Comparison of ENCODE assay signal across 18 mouse cellular contexts in the genomic region with DNA sequence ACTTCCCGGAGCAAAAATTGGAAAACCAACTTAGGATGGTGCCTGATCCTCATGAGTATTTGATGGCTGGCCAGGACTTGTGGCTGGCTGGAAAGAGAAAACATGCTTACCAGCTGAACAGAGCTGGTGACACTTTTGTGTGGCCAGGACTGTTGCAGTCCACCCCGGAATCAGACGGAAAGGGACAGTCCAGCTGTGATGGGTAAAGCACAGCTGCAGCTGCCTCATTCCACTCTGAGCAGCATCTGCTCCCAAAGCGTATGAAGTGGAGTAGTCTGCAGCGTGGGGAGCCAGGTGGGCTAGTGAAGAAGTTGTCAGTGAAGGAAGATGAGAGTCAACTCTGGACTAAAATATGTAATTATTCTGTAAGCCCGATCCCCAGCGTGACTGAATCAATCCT.
DNase-seq lines count a peak whose midpoint lies in the region; ATAC-seq and TF ChIP-seq lines count a peak whose summit lies in the region.
"Had no signal": no experiment of that assay in that cellular context is flagged by ENCODE, and none has a peak within 500 bp of the region (broad histone marks: within the 10 kb centered on the region; RNA-seq: fewer than 3 reads in every experiment).

No protein-coding gene starts in this region.

- no peak for TF ChIP-seq POLR2A in embryonic fibroblast, embryonic 13.5 days (IDR thresholded peaks at IDR 0.05; ENCODE audit: low read depth, low read length)
- TF ChIP-seq POLR2A in olfactory bulb, adult 2 months (IDR thresholded peaks at IDR 0.05; ENCODE audit: insufficient read depth, low read depth, low read length) = no peak

- H3K4me3 ChIP-seq in heart, embryonic 13.5 days = no peak overlapping the region
- H3K4me3 ChIP-seq in lung, postnatal 0 days (ENCODE audit: low read depth, low read length) = no peak overlapping the region
- H3K4me3 ChIP-seq in embryonic fibroblast, embryonic 13.5 days (ENCODE audit: insufficient read depth, low read length) = no peak overlapping the region
- H3K4me3 ChIP-seq in olfactory bulb, adult 2 months (ENCODE audit: insufficient read depth, low read depth, low read length) = no peak overlapping the region
- H3K4me3 ChIP-seq: embryonic facial prominence, embryonic 12.5 days; limb, embryonic 13.5 days; liver, embryonic 15.5 days had no signal

- no peak for ATAC-seq in heart, embryonic 13.5 days (ENCODE audit: extremely low read depth, insufficient number of reproducible peaks, low FRiP score, low TSS enrichment)
- peak; percentile 68 for ATAC-seq in lung, postnatal 0 days
- no peak for ATAC-seq in inflammation-experienced regulatory T-cells, adult 6 months
- ATAC-seq: forebrain, embryonic 16.5 days had no signal

- 0 out of 2 replicates have a peak, but pooled peaks cover 7% of the 10 kb centered on the region for H3K4me1 ChIP-seq in heart, embryonic 13.5 days
- H3K4me1 ChIP-seq in lung, postnatal 0 days (ENCODE audit: insufficient read depth, low read depth, low read length) = no peaks in the 10 kb centered on the region
- no peaks in the 10 kb centered on the region for H3K4me1 ChIP-seq in embryonic fibroblast, embryonic 13.5 days (ENCODE audit: control insufficient read depth, insufficient read depth, low read length)
- peaks cover 7% of the 10 kb centered on the region for H3K4me1 ChIP-seq in olfactory bulb, adult 2 months (ENCODE audit: control insufficient read depth, insufficient read depth, low read length)
- H3K4me1 ChIP-seq: liver, embryonic 15.5 days had no signal

- DNase-seq in heart, adult 11 months = no peak
- DNase-seq in lung, postnatal 0 days (ENCODE audit: low spot score) = peak; percentile 33
- DNase-seq in lung, adult 18-20 months = no peak
- DNase-seq in urinary bladder, postnatal 4 days (ENCODE audit: low spot score in 2 of 2) = no peak
- DNase-seq: cerebellum, adult 11 months; gastrocnemius, postnatal 14 days; heart, postnatal 10 days; kidney, adult 9 months; right cerebral cortex, adult 18-20 months had no signal

- H3K36me3 ChIP-seq in heart, embryonic 13.5 days = no peaks in the 10 kb centered on the region
- no peaks in the 10 kb centered on the region for H3K36me3 ChIP-seq in lung, postnatal 0 days (ENCODE audit: insufficient read depth, low read length)
- H3K36me3 ChIP-seq: embryonic facial prominence, embryonic 12.5 days; limb, embryonic 13.5 days; liver, embryonic 15.5 days had no signal

- no peak overlapping the region for H3K9ac ChIP-seq in heart, embryonic 13.5 days
- no peak overlapping the region for H3K9ac ChIP-seq in lung, postnatal 0 days (replicated peaks; ENCODE audit: low read depth)
- H3K9ac ChIP-seq: embryonic facial prominence, embryonic 12.5 days; hindbrain, embryonic 14.5 days; limb, embryonic 13.5 days; liver, embryonic 15.5 days had no signal

- H3K27me3 ChIP-seq in heart, embryonic 13.5 days (replicated peaks) = no peaks in the 10 kb centered on the region
- no peaks in the 10 kb centered on the region for H3K27me3 ChIP-seq in lung, postnatal 0 days (replicated peaks; ENCODE audit: insufficient read depth, low read length)
- H3K27me3 ChIP-seq: embryonic facial prominence, embryonic 12.5 days; liver, embryonic 15.5 days had no signal

- WGBS in heart, embryonic 13.5 days = 66% methylated on average over 7 of the region's 7 CpGs
- WGBS in lung, postnatal 0 days = 56% methylated on average over 7 of the region's 7 CpGs
- 49% methylated on average over 7 of the region's 7 CpGs for WGBS in olfactory bulb, adult 2 months

- TF ChIP-seq EP300 in lung, postnatal 0 days (IDR thresholded peaks at IDR 0.05) = no peak

- 0 out of 2 replicates have a peak overlapping the region, but pooled peaks have one; percentile 13 for H3K4me2 ChIP-seq in heart, embryonic 13.5 days
- H3K4me2 ChIP-seq in lung, postnatal 0 days (replicated peaks; ENCODE audit: low read depth, low read length) = 0 out of 2 replicates have a peak overlapping the region, but pooled peaks have one; percentile 14
- H3K4me2 ChIP-seq: embryonic facial prominence, embryonic 12.5 days; hindbrain, embryonic 14.5 days; limb, embryonic 13.5 days; liver, embryonic 15.5 days had no signal

- no peak overlapping the region for H3K27ac ChIP-seq in heart, embryonic 13.5 days (replicated peaks)
- H3K27ac ChIP-seq in lung, postnatal 0 days (ENCODE audit: low read length) = peak overlapping the region; percentile 22; the same call in 1 of the 2 replicates
- peak overlapping the region; percentile 43; the same call in 1 of the 2 replicates for H3K27ac ChIP-seq in embryonic fibroblast, embryonic 13.5 days (ENCODE audit: insufficient read depth, low read length)
- peak overlapping the region; percentile 84 for H3K27ac ChIP-seq in olfactory bulb, adult 2 months (ENCODE audit: insufficient read depth, low read depth, low read length)
- H3K27ac ChIP-seq: embryonic facial prominence, embryonic 12.5 days; hindbrain, embryonic 14.5 days; limb, embryonic 13.5 days; liver, embryonic 15.5 days had no signal

- TF ChIP-seq CTCF in lung, postnatal 0 days (IDR thresholded peaks at IDR 0.05) = no peak
- TF ChIP-seq CTCF in embryonic fibroblast, embryonic 13.5 days (IDR thresholded peaks at IDR 0.05; ENCODE audit: borderline replicate concordance, insufficient read depth, low read length) = no peak
- TF ChIP-seq CTCF in olfactory bulb, adult 2 months (IDR thresholded peaks at IDR 0.05; ENCODE audit: insufficient read depth, low read depth, low read length) = no peak

- H3K9me3 ChIP-seq in heart, embryonic 13.5 days = no peaks in the 10 kb centered on the region
- no peaks in the 10 kb centered on the region for H3K9me3 ChIP-seq in lung, postnatal 0 days (ENCODE audit: low read length)
- H3K9me3 ChIP-seq: embryonic facial prominence, embryonic 12.5 days; limb, embryonic 13.5 days; liver, embryonic 15.5 days had no signal
